Mouse (Mus musculus) E14TG2a.4 (cell line): ENCODE measurements around the gene Tcl1b1.
"Not testable (repeated sequence)": the region's sequence is repeated elsewhere in the genome, so short reads cannot be mapped to it uniquely, and the experiment has no call there.

Source experiments
- H3K27me3 ChIP-seq: 2 replicates; pipeline ENCODE4 v1.6.1; 2014; ENCODE audit warnings: low read length, control low read depth; ENCODE audit not compliant: insufficient read depth
- H3K36me3 ChIP-seq: 2 replicates; pipeline ENCODE4 v1.6.1; 2014; ENCODE audit warnings: low read length, control low read depth; ENCODE audit not compliant: insufficient read depth
- H3K4me1 ChIP-seq: replicated peaks from 2 replicates; pipeline ENCODE4 v1.6.1; 2014; ENCODE audit warnings: low read depth, low read length, control low read depth
- H3K4me3 ChIP-seq: replicated peaks from 2 replicates; pipeline ENCODE4 v1.5.1; 2014; ENCODE audit warnings: mild to moderate bottlenecking, low read length
- H3K9me3 ChIP-seq: 2 replicates; pipeline ENCODE4 v1.6.1; 2014; ENCODE audit warnings: low read length, control low read depth
- CTCF ChIP-seq: conservative IDR thresholded peaks from 2 replicates; pipeline ENCODE4 v1.5.1; 2014; ENCODE audit warnings: low read length
- NANOG ChIP-seq: IDR thresholded peaks from 2 replicates; pipeline ENCODE4 v1.6.1; 2014; ENCODE audit warnings: borderline replicate concordance, low read length, mixed read lengths
- POU5F1 ChIP-seq: IDR thresholded peaks from 2 replicates; pipeline ENCODE4 v1.6.1; 2014; ENCODE audit warnings: low read length, borderline replicate concordance

Tcl1b1 gene

DNA sequence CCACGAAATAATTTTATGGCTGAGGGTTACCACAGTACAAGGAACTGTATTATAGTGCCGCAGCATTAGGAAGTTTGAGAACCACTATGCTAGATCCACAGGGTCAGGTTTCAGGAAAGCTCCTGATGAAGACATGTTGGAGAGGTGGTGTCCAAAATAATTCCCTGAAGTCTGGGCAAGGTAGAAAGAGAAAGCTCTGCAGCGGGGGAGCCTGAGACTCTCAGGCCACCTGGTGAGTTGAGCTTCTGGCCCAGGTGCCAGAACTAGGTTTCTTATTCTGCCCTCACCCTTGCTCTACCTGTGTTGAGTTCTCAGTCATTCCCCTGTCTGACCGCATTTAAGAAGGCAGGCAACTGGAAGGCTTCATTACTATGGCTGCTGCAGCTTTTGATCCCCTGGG is at the start of gene Tcl1b1:
Tcl1b1 (plus strand) TSS at position 301 of the 400 bp plus-strand sequence.
- Histone ChIP-seq H3K4me3 (no peak within 1 kb of the TSS), H3K9me3 (no peaks in the 10 kb centered on the region), H3K36me3 (no peaks in the 10 kb centered on the region), H3K4me1 (no peaks in the 10 kb centered on the region), H3K27me3 (peaks cover 5% of the 10 kb centered on the region)
- TF ChIP-seq CTCF (no peak), POU5F1 (no peak), NANOG (no peak)

DNA sequence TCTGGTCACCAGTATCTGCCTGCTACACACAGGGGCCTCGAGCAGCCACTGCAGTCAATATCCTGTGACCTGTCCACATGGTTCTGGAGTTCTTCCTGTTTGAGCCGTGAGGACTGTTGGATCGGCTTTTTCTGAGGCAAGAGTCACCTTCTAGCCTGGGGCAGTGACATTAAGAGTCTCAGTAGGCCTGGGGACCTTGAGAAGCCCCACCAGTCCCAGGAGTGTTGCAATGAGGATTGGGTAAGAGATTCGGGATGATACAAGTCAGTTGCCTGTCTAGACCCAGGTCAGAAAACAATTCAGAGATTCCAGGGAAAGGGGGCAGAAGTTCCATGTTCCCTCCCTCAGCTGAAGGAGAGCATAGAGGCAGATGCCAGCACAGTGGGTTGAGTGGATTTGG is 49.7 kb upstream of the Tcl1b1 start:
- Histone ChIP-seq H3K4me1 (peaks cover 57% of the 10 kb centered on the region), H3K27me3 (0 out of 2 replicates have a peak, but pooled peaks cover 4% of the 10 kb centered on the region), H3K9me3 (no peaks in the 10 kb centered on the region), H3K36me3 (no peaks in the 10 kb centered on the region), H3K4me3 (no peak overlapping the region)
- TF ChIP-seq NANOG (no peak), CTCF (no peak), POU5F1 (no peak)

DNA sequence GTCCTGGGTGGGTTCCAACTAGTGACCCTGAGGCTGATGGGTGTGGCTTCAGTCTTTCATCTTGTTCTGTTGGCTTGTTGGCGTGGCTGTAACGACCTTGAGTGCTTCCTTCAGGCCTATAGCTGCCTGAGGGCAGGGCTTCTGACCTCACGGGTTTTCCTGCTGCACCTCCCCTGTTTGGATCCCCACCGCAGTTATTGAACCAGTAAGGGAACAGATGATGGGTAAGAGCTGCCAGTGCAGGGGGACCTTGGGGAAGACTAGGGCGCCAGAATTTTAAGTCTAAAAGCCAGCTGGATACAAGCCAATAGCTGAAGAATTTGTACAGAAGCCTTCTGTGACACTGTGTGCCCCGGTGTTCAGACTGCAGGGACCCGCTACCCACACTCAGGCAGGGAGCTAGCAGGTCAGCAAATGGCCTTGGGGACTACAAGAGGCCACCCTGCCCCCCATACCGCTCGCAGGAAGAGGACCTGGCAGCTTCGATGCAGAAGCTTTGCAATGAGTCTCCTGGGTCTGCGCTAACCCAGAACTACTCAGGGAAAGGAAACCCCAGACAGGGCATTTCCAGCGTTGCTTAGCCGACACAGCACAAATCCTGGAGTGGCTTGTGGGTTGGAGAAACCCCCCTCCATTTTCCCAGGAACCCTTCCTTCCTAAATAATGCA is 47.0 kb upstream of the Tcl1b1 start:
- peaks cover 50% of the 10 kb centered on the region for H3K4me1 ChIP-seq
- H3K27me3 ChIP-seq: 0 out of 2 replicates have a peak, but pooled peaks cover 4% of the 10 kb centered on the region
- H3K36me3 ChIP-seq: no peaks in the 10 kb centered on the region
- TF ChIP-seq CTCF: no peak
- H3K9me3 ChIP-seq: no peaks in the 10 kb centered on the region
- peak overlapping the region; percentile 48 for H3K4me3 ChIP-seq

DNA sequence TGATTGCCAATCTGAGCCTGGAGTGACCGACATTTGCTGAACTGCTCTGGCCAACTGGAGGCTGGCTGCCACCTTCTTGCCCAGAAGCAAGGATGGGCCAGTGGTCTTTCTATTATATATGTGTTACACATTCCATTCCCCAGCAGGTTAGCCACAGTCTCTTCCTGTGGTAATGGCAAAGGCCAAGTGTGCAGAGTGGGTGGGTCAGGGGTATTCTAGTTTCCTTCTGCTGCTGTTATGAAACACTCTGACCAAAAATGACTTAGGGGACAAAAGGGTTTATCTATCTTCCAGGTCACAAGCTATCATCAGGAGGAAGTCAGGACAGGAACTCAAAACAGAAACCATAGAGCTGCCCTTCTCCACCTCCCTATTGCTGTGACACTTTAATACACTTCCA is 42.8 kb upstream of the Tcl1b1 start:
- H3K27me3 ChIP-seq: no peaks in the 10 kb centered on the region
- no peaks in the 10 kb centered on the region for H3K36me3 ChIP-seq
- H3K9me3 ChIP-seq: peaks cover 15% of the 10 kb centered on the region
- peaks cover 24% of the 10 kb centered on the region for H3K4me1 ChIP-seq
- TF ChIP-seq POU5F1 (no peak), CTCF (no peak), NANOG (no peak)
- no peak overlapping the region for H3K4me3 ChIP-seq

DNA sequence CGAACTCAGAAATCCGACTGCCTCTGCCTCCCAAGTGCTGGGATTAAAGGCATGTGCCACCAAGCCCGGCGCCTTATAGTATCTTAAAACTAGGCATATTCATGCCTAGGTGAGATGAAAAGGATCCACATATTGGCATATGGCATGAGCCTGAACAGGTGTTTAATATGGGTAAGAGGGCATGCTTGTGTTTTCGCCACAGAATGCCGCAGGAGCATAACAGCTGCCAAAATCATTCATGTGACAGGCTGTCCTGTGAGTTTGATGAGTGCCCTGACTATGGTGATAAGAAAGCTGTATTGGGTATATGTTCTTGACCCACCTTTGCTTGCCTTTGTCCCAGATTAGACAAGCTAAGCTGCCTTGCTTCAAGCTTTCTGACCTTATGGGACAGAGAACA is 34.1 kb upstream of the Tcl1b1 start:
- no peaks in the 10 kb centered on the region for H3K27me3 ChIP-seq
- H3K36me3 ChIP-seq: no peaks in the 10 kb centered on the region
- TF ChIP-seq POU5F1 (no peak), CTCF (no peak), NANOG (no peak)
- H3K4me1 ChIP-seq: peaks cover 24% of the 10 kb centered on the region
- no peak overlapping the region for H3K4me3 ChIP-seq
- peaks cover 12% of the 10 kb centered on the region for H3K9me3 ChIP-seq

DNA sequence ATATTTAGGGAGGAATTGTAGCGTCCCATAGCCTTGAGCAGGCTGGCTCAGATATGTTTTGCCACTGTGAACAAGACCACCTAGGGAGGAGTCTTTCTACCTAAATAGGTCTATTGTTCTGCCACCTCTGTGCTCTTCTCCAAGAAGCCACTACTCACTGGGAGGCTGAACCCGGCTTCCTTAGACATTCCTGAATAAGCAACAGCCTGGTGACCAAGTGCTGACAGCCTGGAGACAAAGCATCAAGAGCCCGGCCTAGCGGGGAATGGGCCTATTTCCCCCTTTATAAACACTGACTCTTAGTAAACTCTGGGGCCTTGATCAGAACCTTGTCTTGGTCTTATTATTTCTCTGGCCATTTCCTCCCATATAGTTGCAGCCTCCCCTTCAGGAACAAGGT is 33.0 kb upstream of the Tcl1b1 start:
- peaks cover 12% of the 10 kb centered on the region for H3K9me3 ChIP-seq
- H3K4me1 ChIP-seq: peaks cover 24% of the 10 kb centered on the region
- no peak overlapping the region for H3K4me3 ChIP-seq
- H3K36me3 ChIP-seq: no peaks in the 10 kb centered on the region
- no peak for TF ChIP-seq POU5F1
- TF ChIP-seq CTCF: no peak
- no peak for TF ChIP-seq NANOG
- no peaks in the 10 kb centered on the region for H3K27me3 ChIP-seq

DNA sequence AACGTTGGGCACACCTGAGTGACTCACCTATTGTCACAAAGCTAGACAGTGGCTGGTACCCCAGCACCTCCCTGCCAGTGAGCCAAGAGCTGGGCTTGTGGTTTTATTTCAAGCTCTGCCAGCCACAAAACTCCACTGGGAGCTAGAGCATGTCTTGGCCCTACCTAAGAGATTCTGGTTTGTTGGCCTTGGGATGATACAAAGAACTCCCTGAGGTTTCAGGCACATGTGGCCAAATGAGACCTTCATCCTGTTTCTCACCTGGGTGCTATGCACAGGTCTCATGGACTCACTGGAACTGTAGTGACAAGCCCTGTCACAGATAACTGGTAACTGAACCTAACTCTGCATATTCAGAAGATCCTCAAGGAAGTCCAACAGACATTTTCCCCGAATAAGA is 31.9 kb upstream of the Tcl1b1 start:
- Histone ChIP-seq H3K9me3 (peaks cover 12% of the 10 kb centered on the region), H3K27me3 (no peaks in the 10 kb centered on the region), H3K36me3 (no peaks in the 10 kb centered on the region), H3K4me1 (peaks cover 24% of the 10 kb centered on the region), H3K4me3 (no peak overlapping the region)
- TF ChIP-seq CTCF (no peak), POU5F1 (no peak), NANOG (no peak)

DNA sequence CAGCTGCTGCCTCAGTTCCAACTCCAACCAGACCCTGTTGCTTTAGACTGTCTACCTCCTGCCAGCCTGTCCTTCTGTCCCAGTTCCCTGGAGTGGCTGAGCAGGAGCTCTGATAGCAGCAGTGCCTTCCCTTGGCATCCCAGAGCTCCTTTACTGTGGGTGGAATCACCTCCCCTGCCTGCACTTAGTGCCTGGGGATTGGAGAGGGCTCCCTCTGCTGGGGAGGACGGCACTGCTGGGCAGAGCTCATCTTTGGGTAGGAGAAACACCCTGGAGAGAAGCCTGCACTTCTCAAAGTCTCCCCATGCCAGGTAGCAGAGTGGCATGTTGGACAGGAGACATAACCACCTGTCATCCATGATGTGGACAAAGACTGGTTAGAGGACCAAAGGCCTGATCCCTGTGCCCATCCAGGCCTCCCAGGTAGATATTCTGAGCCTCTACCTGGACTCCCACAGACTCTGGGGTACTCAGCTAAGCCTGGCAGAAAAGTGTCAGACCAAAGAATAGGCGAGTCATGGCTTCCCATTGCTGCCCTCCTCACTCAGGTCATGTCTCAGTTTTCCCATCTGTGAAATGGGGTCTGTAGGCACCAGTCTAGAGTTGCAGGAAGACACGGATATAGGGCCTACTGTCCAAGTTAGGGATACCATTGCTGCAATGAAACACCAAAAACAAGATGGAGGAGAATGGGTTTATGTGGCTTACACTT is 29.8 kb upstream of the Tcl1b1 start:
- peak; percentile 6; the same call in 1 of the 2 replicates for TF ChIP-seq CTCF
- Histone ChIP-seq H3K9me3 (peaks cover 12% of the 10 kb centered on the region), H3K4me1 (peaks cover 24% of the 10 kb centered on the region)
- not testable (repeated sequence) for H3K27me3 ChIP-seq, H3K4me3 ChIP-seq, H3K36me3 ChIP-seq

DNA sequence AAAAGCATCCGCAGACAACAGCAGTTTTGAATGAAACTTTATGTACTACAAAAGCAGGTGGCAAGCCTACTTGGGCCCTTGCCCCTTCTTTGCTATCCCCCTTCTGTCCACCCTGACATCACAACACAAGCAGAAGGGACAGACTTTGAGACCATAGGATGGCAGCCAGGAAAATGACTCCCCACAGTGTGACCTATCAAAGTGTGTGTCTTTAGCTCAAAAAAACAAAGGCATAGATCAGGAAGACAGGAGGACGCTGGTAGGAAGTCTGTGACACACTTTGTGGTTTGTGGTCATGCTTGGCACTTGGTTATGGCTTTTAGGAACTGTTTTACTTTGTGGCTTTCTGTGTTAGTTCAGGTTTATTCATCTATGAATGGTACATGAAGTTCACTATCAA is 25.3 kb upstream of the Tcl1b1 start:
- not testable (repeated sequence) for H3K4me3 ChIP-seq, H3K27me3 ChIP-seq, H3K36me3 ChIP-seq, H3K4me1 ChIP-seq, H3K9me3 ChIP-seq

DNA sequence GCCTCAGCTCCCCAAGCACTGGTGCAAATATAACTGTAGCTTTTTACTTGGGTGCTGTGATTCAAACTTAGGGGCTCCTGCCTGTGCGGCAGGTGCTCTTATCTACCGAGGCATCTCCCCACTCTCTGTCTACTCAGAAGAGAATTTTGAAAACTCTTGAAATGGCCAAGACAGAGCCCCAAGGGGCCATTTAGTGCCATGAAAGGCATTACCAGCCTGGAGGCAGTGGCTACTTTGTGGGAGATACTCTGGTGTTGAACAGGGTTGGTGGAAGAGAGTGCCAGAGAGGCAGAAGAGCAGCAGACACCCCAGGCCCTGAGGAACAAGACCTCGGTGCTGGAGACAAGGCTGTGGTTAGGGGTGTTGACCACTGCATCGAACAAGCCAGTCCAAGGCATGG is 24.7 kb upstream of the Tcl1b1 start:
- not testable (repeated sequence) for H3K36me3 ChIP-seq, H3K4me3 ChIP-seq, H3K4me1 ChIP-seq, H3K9me3 ChIP-seq, H3K27me3 ChIP-seq

DNA sequence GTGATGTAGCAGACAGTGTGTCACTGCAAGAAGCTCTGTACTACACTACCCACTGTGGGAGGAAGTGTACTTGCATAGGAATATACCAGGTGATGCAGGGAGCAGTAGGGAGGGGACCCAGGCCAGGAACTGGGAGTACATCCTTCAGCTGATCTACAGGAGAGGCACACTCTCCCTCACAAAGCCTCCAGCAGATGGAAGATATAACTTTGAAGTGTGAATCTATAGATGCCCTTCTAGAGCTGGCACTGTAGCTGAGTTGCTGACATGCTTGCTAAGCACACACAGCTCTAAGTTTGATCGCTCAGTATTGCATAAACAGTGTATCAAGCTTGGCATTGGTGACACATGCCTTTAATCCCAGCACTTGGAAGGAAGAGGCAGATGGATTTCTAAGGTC is 21.8 kb upstream of the Tcl1b1 start:
- H3K9me3 ChIP-seq, H3K4me1 ChIP-seq, H3K36me3 ChIP-seq, H3K27me3 ChIP-seq, H3K4me3 ChIP-seq: not testable (repeated sequence)
